Mouse (Mus musculus): Measurements from ENCODE around the gene Ccdc88c.

DNA sequence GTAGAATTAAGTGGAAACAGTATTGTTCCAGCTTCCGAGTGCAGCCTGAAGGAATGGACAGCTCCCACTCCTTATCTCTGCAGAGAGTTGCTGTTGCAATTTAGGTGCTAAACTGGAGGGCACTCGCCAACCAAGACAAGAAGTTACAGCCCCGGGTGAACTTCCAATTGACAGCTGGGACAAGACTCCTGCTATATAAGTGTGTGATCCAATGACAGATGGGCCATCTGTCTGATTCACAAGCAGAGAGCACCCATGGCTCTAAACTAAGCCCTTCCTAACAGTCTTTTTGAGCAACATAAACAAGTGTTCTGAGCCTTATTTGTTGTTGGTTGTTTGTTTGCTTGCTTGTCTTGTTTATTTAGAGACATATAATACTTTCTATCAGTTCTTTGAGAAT lies 132.2 kb downstream of the Ccdc88c start:
- TF ChIP-seq EP300 (IDR thresholded peaks at IDR 0.05; ENCODE audit: insufficient read depth, low read depth, low read length) (no peak), CTCF (IDR thresholded peaks at IDR 0.05) (no peak), POLR2A (IDR thresholded peaks at IDR 0.05; ENCODE audit: insufficient read depth, low read depth, low read length) (no peak)

Data from heart, adult 2 months (tissue).